Mouse (Mus musculus) heart, adult 2 months (tissue): ENCODE results near the gene Trim47.

ENCODE experiments used
- EP300 ChIP-seq: fragments of 200-500 bp; IDR thresholded peaks from 2 replicates; pipeline ENCODE4 v1.6.1; 2011; ENCODE audit warnings: low read depth, low read length, control low read depth; ENCODE audit not compliant: insufficient read depth
- POLR2A ChIP-seq: fragments of 200-500 bp; IDR thresholded peaks from 2 replicates; pipeline ENCODE4 v1.6.1; 2011; ENCODE audit warnings: mild to moderate bottlenecking, low read depth, low read length, control low read depth; ENCODE audit not compliant: insufficient read depth

DNA sequence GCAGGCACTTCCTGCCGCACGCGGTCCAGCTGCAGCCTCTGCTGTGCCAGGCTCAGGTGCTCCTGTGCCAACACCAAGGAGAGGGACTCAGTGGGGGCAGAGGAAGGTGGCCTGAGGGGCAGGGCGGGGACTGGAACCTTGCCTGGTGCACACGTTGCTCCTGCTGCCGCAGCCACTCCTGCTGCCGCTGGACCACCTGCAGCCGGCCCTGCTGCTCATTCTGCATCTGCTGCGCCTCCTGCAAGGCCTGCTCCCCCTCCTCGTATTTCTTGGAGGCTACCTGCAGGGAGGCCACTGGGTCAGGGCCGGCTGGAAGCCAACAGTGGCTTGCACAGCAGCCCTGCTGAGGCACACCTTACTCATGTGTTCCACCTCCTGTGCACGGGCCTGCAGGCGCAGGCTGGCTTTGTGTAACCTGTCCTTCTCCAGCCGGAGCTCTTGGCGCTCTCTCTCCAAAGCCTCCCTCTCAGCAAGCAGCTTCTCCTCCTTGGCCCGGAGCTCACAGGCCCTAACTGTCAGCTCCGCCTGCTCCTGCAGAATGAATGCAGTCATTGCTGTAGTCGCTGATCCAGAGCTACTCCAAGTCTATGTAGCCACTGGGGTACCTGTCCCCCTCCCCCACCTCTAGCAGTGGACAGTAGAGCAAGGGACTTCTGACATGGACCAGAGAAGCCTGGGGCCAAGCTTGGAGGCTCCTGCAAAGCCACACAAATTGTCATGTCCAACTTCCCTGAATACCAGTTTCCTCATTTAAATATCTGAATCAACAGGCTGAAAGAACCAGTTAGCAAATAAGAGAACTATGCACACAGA lies 18.7 kb upstream of the Trim47 start:
- TF ChIP-seq POLR2A: no peak
- TF ChIP-seq EP300: no peak
